Mouse (Mus musculus) v-Abl transformed pro-B cells (cell line): ENCODE data around the gene Pdcd5.

Source experiments
- in situ Hi-C, 2 experiments: fragments of 400-800 bp; cut with MboI; formaldehyde crosslinking; loops; one replicate each; pipeline ENCODE4 v1.15.1; 2025; ENCODE audit not compliant: unreplicated experiment in 2 of 2

Gene Pdcd5

GRCm38 (mm10) chr7:35648239-35649069 is 1.1 kb upstream of the Pdcd5 start:
- in situ Hi-C loops = loop anchor here (10.0 kb wide), 3 partner anchors 94 to 1254 kb away; partner anchors contain the start of genes Lsm14a (in 2 of the 2), Cebpg (in 1 of the 2) and Nudt19 (in 1 of the 2)

DNA sequence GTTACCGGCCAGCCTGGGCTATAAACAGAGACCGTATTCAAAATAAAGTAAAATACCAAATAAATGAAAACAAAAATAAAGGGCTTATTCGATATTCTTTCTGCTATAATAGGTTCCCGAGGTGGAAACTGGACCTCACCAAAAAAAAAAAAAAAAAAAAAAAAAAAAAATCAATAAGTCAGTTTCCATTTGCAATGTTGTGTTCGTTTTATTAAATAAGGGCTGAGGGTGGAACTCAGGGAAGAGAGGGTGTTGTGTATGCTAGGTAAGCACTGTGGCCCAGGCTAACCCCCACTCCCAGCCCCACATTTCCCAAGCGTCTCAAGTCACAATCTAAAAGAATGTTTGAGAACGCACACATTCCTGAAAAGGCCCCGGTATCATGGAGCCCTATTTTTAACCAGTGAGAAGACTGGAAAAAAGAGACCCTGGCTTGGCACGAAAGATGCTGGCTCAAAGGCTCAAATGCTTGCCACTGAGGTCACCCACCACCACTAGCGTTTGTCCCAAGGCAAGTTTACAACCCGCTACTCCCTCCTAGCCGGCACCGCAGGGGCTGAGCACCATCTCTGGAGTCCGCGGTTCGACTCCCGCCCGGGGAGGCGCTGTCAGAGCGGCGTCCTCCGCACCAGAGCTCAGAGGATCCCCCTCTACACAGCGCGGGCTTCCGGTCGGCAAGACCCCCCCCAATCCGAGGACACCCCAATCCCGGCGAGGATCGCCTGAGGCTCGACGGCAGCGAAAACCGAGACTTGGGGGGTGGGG is 822 bp downstream of the Pdcd5 start:
- in situ Hi-C loops = loop anchor here (10.0 kb wide), 3 partner anchors 92 to 1252 kb away; partner anchors contain the start of genes Lsm14a (in 2 of the 2), Cebpg (in 1 of the 2) and Nudt19 (in 1 of the 2)

GRCm38 (mm10) chr7:35640072-35640471 is 7.2 kb downstream of the Pdcd5 start:
- in situ Hi-C loops = loop anchor here (5.0 to 10.0 kb wide), 4 partner anchors 83 to 1245 kb away; partner anchors contain the start of genes Lsm14a (in 2 of the 2), Nudt19 (in 2 of the 2) and Cebpg (in 1 of the 2)

- in situ Hi-C loops = no loop called here
Measured at GRCm38 (mm10) chr7:35636874-35637273, 10.4 kb downstream of the Pdcd5 start.

DNA sequence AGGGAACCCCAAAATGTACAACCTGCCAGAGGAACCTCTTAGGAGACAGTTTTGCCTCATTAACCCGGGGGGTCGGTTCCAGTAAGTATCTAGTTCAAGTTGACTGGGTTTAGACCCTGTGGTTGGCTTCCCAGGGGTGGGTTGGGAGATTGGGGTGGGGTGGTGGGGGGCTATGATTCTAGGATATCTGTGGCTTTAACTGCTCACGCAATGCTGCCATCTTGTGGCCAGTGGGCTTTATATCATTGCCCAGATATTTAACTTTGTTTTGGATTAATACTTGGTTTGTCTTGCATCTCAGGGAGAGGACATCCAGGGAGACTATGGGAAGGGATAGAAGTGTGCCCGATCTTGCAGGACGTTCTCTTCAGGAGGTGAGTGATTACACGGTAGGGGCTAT is 11.1 kb downstream of the Pdcd5 start:
- in situ Hi-C loops = no loop called here

DNA sequence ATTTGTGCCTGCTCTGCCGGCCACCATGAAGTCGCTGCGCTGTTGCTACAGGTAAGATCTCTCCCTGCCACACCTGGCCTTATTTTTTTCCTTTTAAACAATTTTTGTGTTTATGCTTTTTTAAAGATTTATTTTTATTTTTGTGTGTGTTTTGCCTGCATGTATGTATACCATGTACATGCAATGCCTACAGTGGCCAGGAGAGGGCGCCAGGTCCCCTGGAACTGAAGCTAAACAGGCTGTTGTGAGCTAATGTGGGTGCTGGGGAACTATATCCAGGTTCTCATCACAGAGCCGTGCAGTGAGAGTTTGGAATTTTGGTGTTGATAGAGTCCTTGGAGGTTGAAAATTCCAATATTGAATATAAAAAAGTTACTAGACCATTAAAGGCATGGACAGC is 18.8 kb downstream of the Pdcd5 start:
- in situ Hi-C loops = loop anchor here in 1 of 2 experiments (5.0 kb wide), 1 partner anchor 36 kb away; no protein-coding TSS in a partner anchor

- in situ Hi-C loops = loop anchor here in 1 of 2 experiments (5.0 kb wide), 1 partner anchor 35 kb away; no protein-coding TSS in a partner anchor
Measured at GRCm38 (mm10) chr7:35627371-35627770, 19.9 kb downstream of the Pdcd5 start.

- in situ Hi-C loops = loop anchor here in 1 of 2 experiments (5.0 kb wide), 1 partner anchor 34 kb away; no protein-coding TSS in a partner anchor
Measured at GRCm38 (mm10) chr7:35626038-35626437, 21.3 kb downstream of the Pdcd5 start.

GRCm38 (mm10) chr7:35622626-35623025 is 24.7 kb downstream of the Pdcd5 start:
- in situ Hi-C loops = no loop called here

- in situ Hi-C loops = no loop called here
Measured at GRCm38 (mm10) chr7:35617513-35617912, 29.8 kb downstream of the Pdcd5 start.

DNA sequence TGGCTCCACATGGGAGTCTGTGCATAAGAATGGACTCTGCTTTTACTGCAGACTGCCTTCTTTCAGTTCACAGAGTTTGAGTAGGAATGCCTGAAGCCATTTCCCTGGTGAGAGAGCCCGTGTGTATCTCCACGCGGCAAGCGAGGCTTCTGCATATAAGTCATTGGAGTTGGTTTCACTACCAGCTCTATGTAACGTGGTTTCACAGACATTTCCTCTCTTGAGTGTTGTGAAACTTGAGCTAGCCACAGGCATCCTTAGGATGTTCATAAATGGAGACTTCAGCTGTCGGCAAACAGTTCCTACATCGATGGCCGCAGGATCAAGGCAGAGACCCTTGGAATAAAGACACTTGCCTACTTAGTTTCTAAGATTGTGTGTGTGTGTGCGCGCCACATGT is 38.1 kb downstream of the Pdcd5 start:
- in situ Hi-C loops = no loop called here

- in situ Hi-C loops = no loop called here
Measured at GRCm38 (mm10) chr7:35606816-35607215, 40.5 kb downstream of the Pdcd5 start.

DNA sequence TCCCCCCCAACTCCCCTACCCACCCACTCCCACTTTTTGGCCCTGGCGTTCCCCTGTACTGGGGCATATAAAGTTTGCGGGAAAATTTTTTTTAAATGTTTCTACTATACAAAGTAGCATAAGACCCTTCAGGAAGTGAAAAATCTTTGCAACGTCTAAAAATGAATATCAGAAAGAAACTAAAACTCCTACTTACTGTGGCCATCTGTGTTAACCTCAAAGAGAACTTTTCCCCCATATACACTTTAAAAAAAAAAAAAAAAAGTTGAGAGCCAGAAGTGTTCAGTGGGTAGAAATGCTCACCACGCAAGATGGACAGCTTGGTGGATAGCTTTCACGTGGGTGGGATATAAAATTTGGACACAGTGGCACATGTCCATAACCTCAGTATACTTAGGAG is 44.6 kb downstream of the Pdcd5 start:
- in situ Hi-C loops = no loop called here

DNA sequence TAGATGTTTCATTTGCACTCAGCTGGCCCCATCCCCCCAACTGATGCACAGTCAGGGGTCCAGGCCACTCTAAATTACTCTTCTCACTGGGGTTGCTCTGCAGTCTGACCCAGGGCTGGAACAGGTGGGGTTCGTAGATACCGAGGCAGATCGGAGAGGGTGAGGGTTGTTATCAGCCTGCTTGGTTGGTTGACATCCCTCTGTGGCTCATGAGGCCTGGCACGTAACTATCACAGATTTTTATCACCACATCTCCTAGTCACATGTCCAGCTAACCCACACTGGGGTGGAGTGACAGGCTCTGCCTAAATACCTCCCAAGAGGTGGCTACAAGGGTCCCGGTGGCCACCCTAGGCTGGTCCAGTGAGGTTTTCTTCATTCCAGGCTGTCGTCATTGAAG is 46.2 kb downstream of the Pdcd5 start:
- in situ Hi-C loops = no loop called here

GRCm38 (mm10) chr7:35600031-35600430 is 47.3 kb downstream of the Pdcd5 start:
- in situ Hi-C loops = no loop called here

DNA sequence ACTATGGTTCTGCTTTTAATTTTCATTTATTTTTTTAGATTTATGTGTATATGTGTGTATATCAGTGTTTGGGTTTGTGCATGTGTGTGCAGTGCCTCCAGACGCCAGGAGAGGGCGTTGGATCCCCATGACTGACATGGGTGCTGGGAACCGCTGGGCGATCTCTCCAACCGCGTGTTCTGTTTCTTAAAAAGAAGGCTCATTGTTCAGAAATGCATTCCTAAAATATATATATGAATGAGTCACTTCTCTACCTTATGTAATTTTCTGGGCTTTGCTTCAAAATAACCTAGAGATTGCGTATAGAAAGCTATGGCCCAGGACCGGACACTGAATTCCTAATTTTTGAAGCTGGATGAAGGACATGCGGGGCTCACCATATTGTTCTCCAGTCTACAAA is 47.8 kb downstream of the Pdcd5 start:
- in situ Hi-C loops = loop anchor here in 1 of 2 experiments (25.0 kb wide), 1 partner anchor 1362 kb away; the partner anchor contains the start of gene Gpi1

GRCm38 (mm10) chr7:35594311-35594710 is 53.0 kb downstream of the Pdcd5 start:
- in situ Hi-C loops = loop anchor here (5.0 to 25.0 kb wide), 3 partner anchors 33 to 1357 kb away; partner anchors contain the start of gene Gpi1 (in 1 of the 2)
